Mouse (Mus musculus): ENCODE results near the gene Dmbx1.

DNA sequence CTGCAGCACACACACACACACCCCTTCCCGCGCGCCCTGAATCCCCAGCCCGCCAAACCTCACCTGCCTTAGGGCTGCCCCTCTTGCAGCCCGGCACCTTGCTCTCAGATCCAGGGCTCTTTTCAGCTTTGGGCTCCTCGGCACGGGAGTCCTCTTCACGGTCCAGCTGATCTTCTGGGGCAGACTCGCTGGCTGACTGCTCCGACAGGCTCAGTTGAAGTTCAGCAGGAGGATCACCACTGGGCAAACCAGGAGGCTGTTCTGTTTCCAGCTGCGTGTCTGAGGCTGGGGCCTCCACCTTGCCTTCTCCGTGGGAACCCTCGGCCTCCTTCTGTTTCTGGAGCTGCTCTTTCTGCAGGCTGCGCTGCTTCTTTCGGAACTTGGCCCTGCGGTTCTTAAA lies 19.8 kb downstream of the Dmbx1 start:
- TF ChIP-seq CTCF (IDR thresholded peaks at IDR 0.05; ENCODE audit: insufficient read depth, low read depth, low read length) = no peak
- TF ChIP-seq POLR2A (IDR thresholded peaks at IDR 0.05; ENCODE audit: insufficient read depth, low read depth, low read length) = no peak

All from olfactory bulb, adult 2 months (tissue).